ENCODE assay signal across 9 mouse cellular contexts in the genomic region with DNA sequence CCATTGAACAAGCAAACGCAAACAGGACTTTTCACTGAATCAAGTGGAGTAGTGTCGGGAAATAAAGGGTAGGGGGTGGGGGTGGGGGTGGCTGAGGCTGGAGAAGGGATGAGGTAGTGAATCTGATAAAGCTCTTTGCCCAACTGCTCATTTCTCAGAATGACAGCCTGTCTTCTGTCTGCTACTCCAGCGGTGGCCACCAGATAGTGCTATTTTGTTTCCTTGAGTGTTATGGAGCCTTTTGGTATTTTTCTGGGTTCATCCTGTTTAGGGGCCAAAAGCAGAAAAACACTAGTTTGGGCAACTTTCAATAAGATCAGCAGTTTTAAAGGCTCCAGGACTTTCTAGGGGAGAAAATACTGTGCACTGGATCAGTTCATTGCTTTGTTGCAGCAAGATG. TPM values are rescaled to one million over a fixed set of nuclear protein-coding genes. Genes with fewer than 3 reads are reported as not detected.
DNase-seq lines count a peak whose midpoint lies in the region; ATAC-seq lines count a peak whose summit lies in the region.
"Had no signal": no experiment of that assay in that cellular context is flagged by ENCODE, and none has a peak within 500 bp of the region (broad histone marks: within the 10 kb centered on the region; RNA-seq: fewer than 3 reads in every experiment).

No protein-coding gene starts in this region.

- no peak overlapping the region for H3K4me3 ChIP-seq in kidney, embryonic 16.5 days (ENCODE audit: low read length)
- no peak overlapping the region for H3K4me3 ChIP-seq in hindbrain, embryonic 14.5 days (replicated peaks; ENCODE audit: low read length)

- no peaks in the 10 kb centered on the region for H3K27me3 ChIP-seq in kidney, embryonic 16.5 days (ENCODE audit: insufficient read depth, low read length)
- H3K27me3 ChIP-seq in hindbrain, embryonic 14.5 days (ENCODE audit: control insufficient read depth, insufficient read depth, low read length): no peaks in the 10 kb centered on the region

- DNase-seq in kidney, adult 18-20 months: peak; percentile 38
- DNase-seq in adrenal gland, postnatal 25 days: peak; percentile 32
- DNase-seq in hindbrain, embryonic 14.5 days (ENCODE audit: low spot score): peak; percentile 53
- peak; percentile 22 to 36 for DNase-seq in thymus, postnatal 36 days
- no peak for DNase-seq in spleen, adult 12 weeks (ENCODE audit: low spot score)

- no peak overlapping the region for H3K4me2 ChIP-seq in kidney, embryonic 16.5 days (replicated peaks; ENCODE audit: low read depth, low read length)
- no peak overlapping the region for H3K4me2 ChIP-seq in hindbrain, embryonic 14.5 days (replicated peaks)

- ATAC-seq in kidney, embryonic 16.5 days (ENCODE audit: low FRiP score, low TSS enrichment): no peak; the same call in 1 of the 2 replicates
- peak; percentile 64 for ATAC-seq in CD4-positive, CD25-positive, alpha-beta regulatory T cell, adult 4 months
- ATAC-seq in hindbrain, embryonic 14.5 days (ENCODE audit: low FRiP score): 0 out of 2 replicates have a peak, but pooled peaks have one; percentile 28
- ATAC-seq in megakaryocyte-erythroid progenitor cell, adult 5-6 weeks (replicated peaks; ENCODE audit: low FRiP score, low TSS enrichment, poor library complexity, severe bottlenecking): peak; percentile 57; the same call in 1 of the 2 replicates

- peaks cover 4% of the 10 kb centered on the region; the same call in 1 of the 2 replicates for H3K4me1 ChIP-seq in kidney, embryonic 16.5 days (ENCODE audit: insufficient read depth, low read length)
- no peaks in the 10 kb centered on the region for H3K4me1 ChIP-seq in hindbrain, embryonic 14.5 days (replicated peaks; ENCODE audit: control insufficient read depth, insufficient read depth, low read length)

- 10% methylated on average over 3 of the region's 3 CpGs for WGBS in kidney, embryonic 16.5 days
- 6% methylated on average over 3 of the region's 3 CpGs for WGBS in hindbrain, embryonic 14.5 days

- H3K27ac ChIP-seq in kidney, embryonic 16.5 days (ENCODE audit: low read length): no peak overlapping the region
- H3K27ac ChIP-seq in hindbrain, embryonic 14.5 days: no peak overlapping the region

- H3K9me3 ChIP-seq in kidney, embryonic 16.5 days (ENCODE audit: low read length): no peaks in the 10 kb centered on the region
- H3K9me3 ChIP-seq in hindbrain, embryonic 14.5 days (ENCODE audit: control insufficient read depth, low read length): no peaks in the 10 kb centered on the region

- no peak overlapping the region for H3K9ac ChIP-seq in kidney, embryonic 16.5 days (replicated peaks; ENCODE audit: low read length)
- H3K9ac ChIP-seq in hindbrain, embryonic 14.5 days: no peak overlapping the region

- peaks cover 29% of the 10 kb centered on the region for H3K36me3 ChIP-seq in kidney, embryonic 16.5 days (ENCODE audit: insufficient read depth, low read length)
- peaks cover 42% of the 10 kb centered on the region for H3K36me3 ChIP-seq in hindbrain, embryonic 14.5 days (replicated peaks; ENCODE audit: control insufficient read depth, insufficient read depth)

RNA-seq across cellular contexts. Expression of gene Syt2, which starts 9.8 kb away (rescaled TPM):
- 1.3 and 1.6 TPM in 2 replicates for polyA plus RNA-seq in kidney, embryonic 16.5 days (2015; fragmentation: Nextera tagmentation; extraction: Ambion mirVana)
- polyA plus RNA-seq in CD4-positive, CD25-positive, alpha-beta regulatory T cell, adult 4 months (2017; shearing (Covaris generic)): under 1 TPM; 0.13 to 0.33 TPM
- 0.18 TPM in 1 of 2 replicates, not detected in the other for total RNA-seq in adrenal gland, postnatal 25 days (2021)
- polyA plus RNA-seq in hindbrain, embryonic 14.5 days (2014; fragmentation: Nextera tagmentation; extraction: Ambion mirVana): 10.1 and 10.5 TPM in 2 replicates
- 0.33 TPM in 1 of 2 replicates, not detected in the other for total RNA-seq in megakaryocyte-erythroid progenitor cell, adult 5-6 weeks (2014; fragmentation: Nextera tagmentation)
- total RNA-seq in megakaryocyte-erythroid progenitor cell, adult 5-6 weeks (2017): 0.05 TPM in 1 of 2 replicates, not detected in the other
- total RNA-seq: heart, postnatal 14 days had no signal
